Mouse (Mus musculus): ENCODE results near the gene Grap2.

Grap2 gene

GRCm38 (mm10) chr15:80641702-80642435, 69.5 kb downstream of the Grap2 start:
- no peak for DNase-seq

GRCm38 (mm10) chr15:80645006-80645797, 72.8 kb downstream of the Grap2 start:
- DNase-seq, result no peak

GRCm38 (mm10) chr15:80648977-80649606, 76.7 kb downstream of the Grap2 start:
- no peak for DNase-seq

GRCm38 (mm10) chr15:80650412-80650811, 78.0 kb downstream of the Grap2 start:
- DNase-seq, result no peak

- DNase-seq, result no peak
Measured at GRCm38 (mm10) chr15:80653865-80654264, 81.5 kb downstream of the Grap2 start.

GRCm38 (mm10) chr15:80658815-80659471, 86.5 kb downstream of the Grap2 start:
- DNase-seq, result no peak

GRCm38 (mm10) chr15:80660963-80661362, 88.6 kb downstream of the Grap2 start:
- DNase-seq, result no peak

- no peak for DNase-seq
Measured at GRCm38 (mm10) chr15:80664444-80664843, 92.0 kb downstream of the Grap2 start.

GRCm38 (mm10) chr15:80671295-80672252, 99.2 kb downstream of the Grap2 start, which contains the start of gene Fam83f:
Fam83f (plus strand) TSS chr15:80671847.
- no peak for DNase-seq

GRCm38 (mm10) chr15:80672810-80673209, 100.4 kb downstream of the Grap2 start:
- DNase-seq, result no peak

GRCm38 (mm10) chr15:80673337-80674095, 101.1 kb downstream of the Grap2 start:
- no peak for DNase-seq

- no peak for DNase-seq
Measured at GRCm38 (mm10) chr15:80674700-80675099, 102.3 kb downstream of the Grap2 start.

GRCm38 (mm10) chr15:80679515-80680215, 107.3 kb downstream of the Grap2 start:
- peak; percentile 65 for DNase-seq

GRCm38 (mm10) chr15:80680347-80681030, 108.1 kb downstream of the Grap2 start:
- DNase-seq, result no peak

- no peak for DNase-seq
Measured at GRCm38 (mm10) chr15:80681466-80681881, 109.1 kb downstream of the Grap2 start.

- no peak for DNase-seq
Measured at GRCm38 (mm10) chr15:80682343-80682742, 109.9 kb downstream of the Grap2 start.

- no peak for DNase-seq
Measured at GRCm38 (mm10) chr15:80683151-80683550, 110.8 kb downstream of the Grap2 start.

- no peak for DNase-seq
Measured at GRCm38 (mm10) chr15:80683990-80684389, 111.6 kb downstream of the Grap2 start.

GRCm38 (mm10) chr15:80684786-80685602, 112.6 kb downstream of the Grap2 start:
- DNase-seq, result no peak

Measured in right cerebral cortex, postnatal 4 days (tissue).